Mouse (Mus musculus): ENCODE measurements around the gene Pias3. TPM values are rescaled to one million over a fixed set of nuclear protein-coding genes. Genes with fewer than 3 reads are reported as not detected.
A peak's percentile ranks its signal among the peaks of the same experiment; 100 is the strongest.

Pias3 gene
- polyA plus RNA-seq, 1 experiment from 2014 or later: 42.8 TPM

GRCm38 (mm10) chr3:96692506-96692905 lies 3.7 kb upstream of the Pias3 start:
- ATAC-seq (ENCODE audit: insufficient number of reproducible peaks, low FRiP score, low TSS enrichment, low read depth) (no peak), DNase-seq (ENCODE audit: low spot score) (peak; percentile 66)
- Histone ChIP-seq H3K4me3 (ENCODE audit: low read depth, low read length) (no peak overlapping the region), H3K4me2 (ENCODE audit: low read depth, severe bottlenecking) (no peak overlapping the region), H3K36me3 (ENCODE audit: control insufficient read depth, insufficient read depth, low read length) (no peaks in the 10 kb centered on the region), H3K27ac (replicated peaks; ENCODE audit: low read depth, low read length) (no peak overlapping the region), H3K27me3 (ENCODE audit: control insufficient read depth, insufficient read depth, low read length) (no peaks in the 10 kb centered on the region), H3K9ac (ENCODE audit: low read length) (no peak overlapping the region), H3K4me1 (ENCODE audit: control insufficient read depth, insufficient read depth, low read length) (0 out of 2 replicates have a peak, but pooled peaks cover 5% of the 10 kb centered on the region), H3K9me3 (ENCODE audit: control insufficient read depth, low read length) (no peaks in the 10 kb centered on the region)
- 14% methylated on average over 3 of the region's 3 CpGs for WGBS

- no peaks in the 10 kb centered on the region for H3K9me3 ChIP-seq (ENCODE audit: control insufficient read depth, low read length)
- ATAC-seq (ENCODE audit: insufficient number of reproducible peaks, low FRiP score, low TSS enrichment, low read depth) (no peak), DNase-seq (ENCODE audit: low spot score) (no peak)
- no peaks in the 10 kb centered on the region for H3K27me3 ChIP-seq (ENCODE audit: control insufficient read depth, insufficient read depth, low read length)
- no peak overlapping the region for H3K4me2 ChIP-seq (ENCODE audit: low read depth, severe bottlenecking)
- no peak overlapping the region for H3K4me3 ChIP-seq (ENCODE audit: low read depth, low read length)
- 0 out of 2 replicates have a peak, but pooled peaks cover 5% of the 10 kb centered on the region for H3K4me1 ChIP-seq (ENCODE audit: control insufficient read depth, insufficient read depth, low read length)
- H3K36me3 ChIP-seq (ENCODE audit: control insufficient read depth, insufficient read depth, low read length): no peaks in the 10 kb centered on the region
- H3K27ac ChIP-seq (replicated peaks; ENCODE audit: low read depth, low read length): no peak overlapping the region
- no peak overlapping the region for H3K9ac ChIP-seq (ENCODE audit: low read length)
- 100% methylated on average over 1 of the region's 1 CpGs for WGBS
Observed at GRCm38 (mm10) chr3:96693579-96693978, 2.6 kb upstream of the Pias3 start.

GRCm38 (mm10) chr3:96696766-96697732 lies 865 bp downstream of the Pias3 start:
- H3K4me3 ChIP-seq (ENCODE audit: low read depth, low read length): peak overlapping the region; percentile 82
- under 1% methylated on average over 82 of the region's 85 CpGs for WGBS

GRCm38 (mm10) chr3:96698993-96699690 lies 3.0 kb downstream of the Pias3 start:
- H3K9ac ChIP-seq (ENCODE audit: low read length): peak overlapping the region; percentile 18; the same call in 1 of the 2 replicates
- H3K27me3 ChIP-seq (ENCODE audit: control insufficient read depth, insufficient read depth, low read length): no peaks in the 10 kb centered on the region
- peaks cover 4% of the 10 kb centered on the region for H3K36me3 ChIP-seq (ENCODE audit: control insufficient read depth, insufficient read depth, low read length)
- 24% methylated on average over 19 of the region's 19 CpGs for WGBS
- H3K27ac ChIP-seq (replicated peaks; ENCODE audit: low read depth, low read length): no peak overlapping the region
- ATAC-seq (ENCODE audit: insufficient number of reproducible peaks, low FRiP score, low TSS enrichment, low read depth) (no peak), DNase-seq (ENCODE audit: low spot score) (no peak)
- H3K9me3 ChIP-seq (ENCODE audit: control insufficient read depth, low read length): no peaks in the 10 kb centered on the region
- H3K4me3 ChIP-seq (ENCODE audit: low read depth, low read length): no peak overlapping the region
- H3K4me1 ChIP-seq (ENCODE audit: control insufficient read depth, insufficient read depth, low read length): peaks cover 7% of the 10 kb centered on the region; the same call in 1 of the 2 replicates
- no peak overlapping the region for H3K4me2 ChIP-seq (ENCODE audit: low read depth, severe bottlenecking)

More at GRCm38 (mm10) chr3:96696766-96697732, 865 bp downstream of the Pias3 start:
- Histone ChIP-seq H3K9ac (ENCODE audit: low read length) (peak overlapping the region; percentile 91), H3K27ac (replicated peaks; ENCODE audit: low read depth, low read length) (peak overlapping the region; percentile 94), H3K27me3 (ENCODE audit: control insufficient read depth, insufficient read depth, low read length) (no peaks in the 10 kb centered on the region), H3K9me3 (ENCODE audit: control insufficient read depth, low read length) (no peaks in the 10 kb centered on the region), H3K4me1 (ENCODE audit: control insufficient read depth, insufficient read depth, low read length) (peaks cover 9% of the 10 kb centered on the region; the same call in 1 of the 2 replicates), H3K36me3 (ENCODE audit: control insufficient read depth, insufficient read depth, low read length) (no peaks in the 10 kb centered on the region; the same call in 1 of the 2 replicates), H3K4me2 (ENCODE audit: low read depth, severe bottlenecking) (peak overlapping the region; percentile 69)
- peak; percentile 91 for ATAC-seq (ENCODE audit: insufficient number of reproducible peaks, low FRiP score, low TSS enrichment, low read depth)
- DNase-seq (ENCODE audit: low spot score): peak; percentile 91

- no peak overlapping the region for H3K27ac ChIP-seq (replicated peaks; ENCODE audit: low read depth, low read length)
- no peaks in the 10 kb centered on the region for H3K9me3 ChIP-seq (ENCODE audit: control insufficient read depth, low read length)
- no peaks in the 10 kb centered on the region for H3K27me3 ChIP-seq (ENCODE audit: control insufficient read depth, insufficient read depth, low read length)
- H3K4me1 ChIP-seq (ENCODE audit: control insufficient read depth, insufficient read depth, low read length): peaks cover 7% of the 10 kb centered on the region; the same call in 1 of the 2 replicates
- WGBS: 63% methylated on average over 7 of the region's 7 CpGs
- H3K4me2 ChIP-seq (ENCODE audit: low read depth, severe bottlenecking): no peak overlapping the region
- peaks cover 9% of the 10 kb centered on the region for H3K36me3 ChIP-seq (ENCODE audit: control insufficient read depth, insufficient read depth, low read length)
- no peak overlapping the region for H3K4me3 ChIP-seq (ENCODE audit: low read depth, low read length)
- DNase-seq (ENCODE audit: low spot score) (peak; percentile 53), ATAC-seq (ENCODE audit: insufficient number of reproducible peaks, low FRiP score, low TSS enrichment, low read depth) (no peak)
- H3K9ac ChIP-seq (ENCODE audit: low read length): no peak overlapping the region
Observed at GRCm38 (mm10) chr3:96700376-96700775, 4.2 kb downstream of the Pias3 start.

GRCm38 (mm10) chr3:96701003-96701402 lies 4.8 kb downstream of the Pias3 start:
- ATAC-seq (ENCODE audit: insufficient number of reproducible peaks, low FRiP score, low TSS enrichment, low read depth): no peak
- no peaks in the 10 kb centered on the region for H3K9me3 ChIP-seq (ENCODE audit: control insufficient read depth, low read length)
- H3K27me3 ChIP-seq (ENCODE audit: control insufficient read depth, insufficient read depth, low read length): no peaks in the 10 kb centered on the region
- H3K4me1 ChIP-seq (ENCODE audit: control insufficient read depth, insufficient read depth, low read length): peaks cover 5% of the 10 kb centered on the region; the same call in 1 of the 2 replicates
- H3K36me3 ChIP-seq (ENCODE audit: control insufficient read depth, insufficient read depth, low read length): peaks cover 9% of the 10 kb centered on the region
- H3K4me2 ChIP-seq (ENCODE audit: low read depth, severe bottlenecking): no peak overlapping the region
- no peak overlapping the region for H3K9ac ChIP-seq (ENCODE audit: low read length)
- no peak overlapping the region for H3K27ac ChIP-seq (replicated peaks; ENCODE audit: low read depth, low read length)
- no peak overlapping the region for H3K4me3 ChIP-seq (ENCODE audit: low read depth, low read length)
- no peak for DNase-seq (ENCODE audit: low spot score)
- WGBS: 84% methylated on average over 4 of the region's 4 CpGs

- Histone ChIP-seq H3K27ac (replicated peaks; ENCODE audit: low read depth, low read length) (no peak overlapping the region), H3K9ac (ENCODE audit: low read length) (no peak overlapping the region), H3K4me3 (ENCODE audit: low read depth, low read length) (no peak overlapping the region), H3K27me3 (ENCODE audit: control insufficient read depth, insufficient read depth, low read length) (no peaks in the 10 kb centered on the region), H3K9me3 (ENCODE audit: control insufficient read depth, low read length) (no peaks in the 10 kb centered on the region), H3K4me1 (ENCODE audit: control insufficient read depth, insufficient read depth, low read length) (0 out of 2 replicates have a peak, but pooled peaks cover 2% of the 10 kb centered on the region), H3K4me2 (ENCODE audit: low read depth, severe bottlenecking) (no peak overlapping the region), H3K36me3 (ENCODE audit: control insufficient read depth, insufficient read depth, low read length) (peaks cover 9% of the 10 kb centered on the region)
- DNase-seq (ENCODE audit: low spot score) (peak; percentile 47), ATAC-seq (ENCODE audit: insufficient number of reproducible peaks, low FRiP score, low TSS enrichment, low read depth) (no peak)
- WGBS: 72% methylated on average over 11 of the region's 11 CpGs
Observed at GRCm38 (mm10) chr3:96704778-96705177, 8.6 kb downstream of the Pias3 start.

- Histone ChIP-seq H3K9ac (ENCODE audit: low read length) (no peak overlapping the region), H3K27ac (replicated peaks; ENCODE audit: low read depth, low read length) (no peak overlapping the region), H3K27me3 (ENCODE audit: control insufficient read depth, insufficient read depth, low read length) (no peaks in the 10 kb centered on the region), H3K36me3 (ENCODE audit: control insufficient read depth, insufficient read depth, low read length) (peaks cover 12% of the 10 kb centered on the region), H3K4me2 (ENCODE audit: low read depth, severe bottlenecking) (no peak overlapping the region), H3K9me3 (ENCODE audit: control insufficient read depth, low read length) (no peaks in the 10 kb centered on the region), H3K4me1 (ENCODE audit: control insufficient read depth, insufficient read depth, low read length) (0 out of 2 replicates have a peak, but pooled peaks cover 2% of the 10 kb centered on the region), H3K4me3 (ENCODE audit: low read depth, low read length) (no peak overlapping the region)
- ATAC-seq (ENCODE audit: insufficient number of reproducible peaks, low FRiP score, low TSS enrichment, low read depth) (no peak), DNase-seq (ENCODE audit: low spot score) (no peak)
- WGBS: 89% methylated on average over 11 of the region's 11 CpGs
Observed at GRCm38 (mm10) chr3:96706217-96706616, 10.0 kb downstream of the Pias3 start.

Data from limb, embryonic 11.5 days (tissue).